Mouse (Mus musculus): ENCODE results near the gene Mtf1.

Gene Mtf1

GRCm38 (mm10) chr4:124802309-124803260 lies 681 bp downstream of the Mtf1 start:
- DNase-seq (ENCODE audit: low spot score) = peak; percentile 97

DNA sequence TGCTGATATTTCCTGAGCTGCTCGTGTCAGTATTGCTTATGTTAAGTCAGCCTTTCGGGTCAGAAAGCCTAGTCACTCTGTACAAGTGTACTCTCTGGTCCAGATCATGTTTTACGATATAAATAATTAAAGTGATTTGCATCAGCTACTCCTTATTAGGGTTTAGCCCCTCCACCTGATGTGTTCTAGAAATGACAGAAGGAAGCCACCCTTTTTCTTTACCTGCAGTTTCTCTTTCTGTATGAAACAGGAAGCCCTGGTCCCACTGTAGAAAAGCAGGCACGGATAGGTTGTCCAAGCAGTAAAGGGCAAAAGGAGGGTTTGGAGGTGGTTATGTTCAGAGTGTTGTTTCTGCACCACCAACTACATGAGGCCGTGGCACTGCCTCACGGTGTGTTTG lies 1.5 kb downstream of the Mtf1 start:
- no peak for DNase-seq (ENCODE audit: low spot score)

GRCm38 (mm10) chr4:124808511-124808910 lies 6.6 kb downstream of the Mtf1 start:
- DNase-seq (ENCODE audit: low spot score) = no peak

GRCm38 (mm10) chr4:124809136-124809883 lies 7.4 kb downstream of the Mtf1 start:
- no peak for DNase-seq (ENCODE audit: low spot score)

DNA sequence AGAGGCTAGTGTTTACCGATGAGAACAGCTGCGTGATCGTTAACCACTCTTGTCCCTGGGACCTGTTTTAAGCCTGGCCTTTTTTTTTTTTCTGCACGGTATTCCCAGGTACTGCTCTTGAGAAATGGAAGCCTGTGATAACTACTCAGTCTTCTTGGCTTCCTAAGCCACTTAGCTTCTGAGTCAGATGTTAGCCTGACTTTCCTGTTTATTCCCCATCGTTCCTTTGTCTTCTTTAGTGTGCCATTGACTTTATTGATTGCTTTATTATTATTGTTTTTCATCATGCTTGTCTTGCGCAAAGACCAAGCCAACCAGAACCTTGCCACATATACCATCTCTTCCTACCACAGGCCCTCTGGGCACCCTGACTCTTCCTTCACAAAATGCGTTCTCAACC lies 8.2 kb downstream of the Mtf1 start:
- no peak for DNase-seq (ENCODE audit: low spot score)

DNA sequence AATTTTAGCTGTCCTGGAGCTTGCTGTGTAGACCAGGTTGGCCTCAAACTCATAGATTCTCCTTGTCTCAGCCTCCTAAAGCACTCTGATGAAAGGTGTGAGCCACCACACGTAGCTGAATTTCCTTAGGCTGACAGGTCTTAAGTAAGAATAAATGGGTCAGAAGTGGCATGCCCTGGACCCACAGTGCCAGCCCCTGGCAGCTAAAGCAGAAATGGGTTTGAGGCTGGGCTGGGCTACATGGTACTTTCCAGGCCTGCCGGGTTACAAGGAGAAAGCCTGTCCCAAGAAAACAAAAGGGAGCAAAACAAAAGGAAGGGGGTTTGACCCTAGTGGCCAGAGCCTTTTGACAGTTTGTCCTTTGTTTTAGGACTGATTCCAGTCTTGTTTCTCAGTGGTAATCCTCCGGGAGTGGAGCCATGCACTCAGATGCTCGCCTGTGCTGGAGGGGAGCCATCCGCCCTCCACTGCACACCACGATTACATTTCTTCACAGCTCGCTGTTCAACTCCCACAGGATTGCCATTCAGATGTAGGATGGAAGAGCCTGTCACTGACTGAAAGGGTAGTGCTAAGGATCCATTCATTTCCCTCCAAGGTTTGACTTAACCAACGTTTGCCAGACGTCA lies 9.6 kb downstream of the Mtf1 start:
- no peak for DNase-seq (ENCODE audit: low spot score)

DNA sequence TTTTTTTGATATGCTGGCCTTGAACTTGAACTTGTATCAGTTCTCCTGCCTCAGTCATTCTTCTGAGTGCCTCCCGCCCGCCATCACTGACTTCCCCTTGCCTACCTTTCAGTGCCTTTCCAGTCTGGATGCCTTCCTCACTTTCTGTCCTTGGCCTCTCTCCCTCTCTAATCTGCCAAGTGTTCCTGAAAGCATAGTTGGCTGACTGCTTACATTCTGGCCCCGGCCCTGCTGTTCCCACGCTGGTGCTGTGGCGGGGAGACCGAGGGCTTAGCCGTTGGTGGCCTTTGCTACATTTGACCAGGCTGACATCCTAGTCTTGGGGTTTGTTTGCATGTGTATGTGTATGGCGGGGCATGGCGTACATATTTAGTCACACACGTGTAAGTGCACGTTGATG lies 14.0 kb downstream of the Mtf1 start:
- no peak for DNase-seq (ENCODE audit: low spot score)

- DNase-seq (ENCODE audit: low spot score) = no peak
Observed at GRCm38 (mm10) chr4:124817803-124818202, 15.9 kb downstream of the Mtf1 start.

GRCm38 (mm10) chr4:124818832-124819231 lies 16.9 kb downstream of the Mtf1 start:
- no peak for DNase-seq (ENCODE audit: low spot score)

DNA sequence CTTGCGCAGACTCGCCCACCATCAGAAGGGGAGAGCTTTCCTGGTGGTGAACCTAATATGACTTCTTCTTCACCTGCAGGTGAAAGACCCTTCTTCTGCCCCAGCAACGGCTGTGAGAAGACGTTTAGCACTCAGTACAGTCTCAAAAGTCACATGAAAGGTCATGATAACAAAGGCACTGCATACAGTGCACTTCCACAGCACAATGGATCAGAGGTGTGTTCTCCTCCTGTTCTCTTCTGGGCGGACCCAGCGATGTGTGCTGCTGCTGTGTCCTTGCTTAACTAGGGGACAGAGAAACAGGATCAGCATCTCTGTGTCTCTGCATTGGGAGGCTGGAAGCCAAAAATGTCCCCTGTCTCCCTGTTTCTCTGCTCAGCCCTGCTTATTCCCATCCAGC lies 23.1 kb downstream of the Mtf1 start:
- DNase-seq (ENCODE audit: low spot score) = no peak

GRCm38 (mm10) chr4:124825371-124825965 lies 23.6 kb downstream of the Mtf1 start:
- no peak for DNase-seq (ENCODE audit: low spot score)

GRCm38 (mm10) chr4:124829671-124830070 lies 27.8 kb downstream of the Mtf1 start:
- DNase-seq (ENCODE audit: low spot score) = no peak

DNA sequence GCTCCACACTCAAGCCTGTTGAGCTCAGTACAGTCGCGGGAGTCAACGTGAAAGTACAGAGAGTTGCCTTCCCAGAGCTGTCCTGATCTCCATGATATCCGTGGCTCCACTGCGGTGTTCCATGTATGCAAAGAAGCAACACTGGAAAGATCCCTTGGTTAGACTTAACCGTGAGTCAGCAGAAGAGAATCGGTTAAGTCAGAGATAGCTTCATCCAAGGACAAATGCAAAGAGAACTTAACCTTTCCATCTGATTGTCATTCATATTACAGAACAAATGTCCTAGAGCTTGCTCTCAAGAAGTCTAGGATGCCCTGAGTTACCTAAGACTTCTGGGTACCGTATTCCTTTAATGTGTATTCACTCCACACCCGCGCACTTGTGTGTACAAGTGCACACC lies 30.9 kb downstream of the Mtf1 start:
- no peak for DNase-seq (ENCODE audit: low spot score)

DNA sequence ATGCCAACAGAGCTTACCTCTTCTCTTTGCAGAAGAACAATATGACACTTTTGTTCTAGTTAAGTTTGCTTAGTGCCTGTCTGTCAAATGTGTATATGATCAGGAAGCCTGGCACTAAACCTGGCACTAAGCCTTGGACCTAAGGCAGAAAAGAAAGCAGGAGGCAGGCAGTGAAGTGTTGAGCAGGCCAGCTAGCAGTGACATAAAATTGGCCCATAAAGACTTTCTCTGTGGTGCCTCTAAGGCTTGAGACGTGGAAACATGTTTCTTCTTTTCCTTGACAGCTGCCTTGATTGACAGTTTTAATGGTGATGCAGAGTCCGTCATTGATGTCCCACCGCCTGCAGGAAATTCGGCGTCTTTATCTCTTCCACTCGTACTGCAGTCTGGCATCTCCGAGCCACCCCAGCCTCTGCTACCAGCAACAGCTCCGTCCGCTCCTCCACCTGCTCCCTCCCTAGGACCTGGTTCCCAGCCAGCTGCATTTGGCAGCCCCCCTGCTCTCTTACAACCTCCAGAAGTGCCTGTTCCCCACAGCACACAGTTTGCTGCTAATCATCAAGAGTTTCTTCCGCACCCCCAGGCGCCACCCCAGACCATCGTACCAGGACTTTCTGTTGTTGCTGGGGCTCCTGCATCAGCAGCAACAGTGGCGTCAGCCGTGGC lies 36.3 kb downstream of the Mtf1 start:
- no peak for DNase-seq (ENCODE audit: low spot score)

DNA sequence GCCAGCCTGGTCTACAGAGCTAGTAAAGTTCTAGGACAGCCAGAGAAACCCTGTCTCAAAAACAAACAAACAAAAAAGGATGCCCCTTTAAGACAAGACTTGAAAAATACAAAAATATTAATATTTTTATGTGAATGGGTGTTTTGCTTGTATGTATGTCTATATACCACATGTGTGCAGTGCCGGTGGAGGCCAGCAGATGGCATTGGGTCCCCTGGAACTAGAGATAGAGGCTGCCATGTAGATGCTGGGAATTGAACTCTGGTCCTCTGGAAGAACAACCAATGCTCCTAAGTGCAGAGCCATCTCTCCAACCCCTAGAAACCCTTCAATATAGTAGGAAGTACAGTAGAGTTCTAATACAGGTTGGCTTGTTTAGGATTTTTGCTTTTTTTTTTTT lies 39.1 kb downstream of the Mtf1 start:
- no peak for DNase-seq (ENCODE audit: low spot score)

- DNase-seq (ENCODE audit: low spot score) = peak; percentile 73
Observed at GRCm38 (mm10) chr4:124843493-124843892, 41.6 kb downstream of the Mtf1 start.

GRCm38 (mm10) chr4:124847573-124847972 lies 45.7 kb downstream of the Mtf1 start:
- peak; percentile 91 for DNase-seq (ENCODE audit: low spot score)

DNA sequence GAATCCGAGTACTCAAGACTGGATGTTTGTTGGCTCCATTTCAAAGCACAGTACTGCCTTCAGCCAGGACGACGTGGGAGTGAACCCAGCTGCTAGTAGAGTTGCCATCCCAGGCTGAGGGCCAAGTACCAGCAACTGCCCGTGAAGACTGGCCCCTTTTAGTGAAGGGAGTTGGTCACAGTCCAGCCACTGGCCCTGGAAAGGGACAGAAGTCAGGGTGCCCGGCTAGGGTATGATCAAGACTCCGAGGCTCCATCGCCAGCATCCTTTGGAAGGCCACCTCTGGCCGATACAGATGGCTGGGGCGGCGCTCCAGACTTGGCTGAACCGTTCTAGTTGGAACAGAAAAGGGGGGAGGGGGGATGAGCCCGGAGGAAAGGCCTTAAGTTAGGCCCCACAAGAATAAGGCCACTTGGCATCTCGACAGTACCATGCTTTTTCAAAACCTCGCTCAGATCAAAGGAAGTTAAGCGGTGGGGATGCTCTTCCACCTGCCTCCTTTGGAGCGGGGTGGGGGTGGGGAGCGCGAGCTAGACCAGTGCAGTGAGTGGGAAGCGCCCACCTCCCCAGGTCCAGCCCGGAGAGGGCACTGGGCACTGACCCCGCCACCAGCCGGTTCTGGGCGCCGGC lies 47.8 kb downstream of the Mtf1 start:
- peak; percentile 82 for DNase-seq (ENCODE audit: low spot score)

GRCm38 (mm10) chr4:124850261-124850913 lies 48.5 kb downstream of the Mtf1 start, which contains the start of gene Yrdc:
TSS of gene Yrdc (plus strand) at chr4:124850679.
- DNase-seq (ENCODE audit: low spot score) = peak; percentile 96

- peak; percentile 83 for DNase-seq (ENCODE audit: low spot score)
Observed at GRCm38 (mm10) chr4:124850933-124851658, 49.2 kb downstream of the Mtf1 start, which contains the start of gene 1110065P20Rik. TSS of gene 1110065P20Rik (minus strand) at chr4:124851196.
